Mouse (Mus musculus) mature B cell (primary cell): Measurements from ENCODE around the gene Lrrc1.

ENCODE experiments used
- in situ Hi-C: fragments of 300-500 bp; cut with MboI; formaldehyde crosslinking; loops from 2 replicates; pipeline ENCODE4 v1.14.3; 2019

The Lrrc1 gene

DNA sequence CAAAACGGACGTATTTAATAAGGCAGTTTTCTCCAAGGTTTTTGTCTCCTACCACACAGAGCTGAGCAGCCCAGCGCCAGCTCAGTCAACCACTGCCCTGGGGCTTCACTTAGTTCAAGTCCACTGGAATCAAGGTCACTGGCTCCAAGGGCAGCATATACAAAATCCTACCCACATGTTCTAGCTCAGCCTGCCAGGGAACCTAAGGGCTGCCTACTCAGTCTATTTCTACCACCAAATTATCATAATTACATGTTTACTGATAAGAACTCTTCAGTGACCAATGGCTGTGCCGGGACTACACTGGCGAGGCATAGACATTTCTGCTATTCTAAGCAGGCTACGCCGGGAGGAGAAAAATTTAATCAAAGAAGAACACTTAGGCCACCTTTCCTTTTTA, 80.8 kb downstream of the Lrrc1 start:
- in situ Hi-C loops, result no loop called here

DNA sequence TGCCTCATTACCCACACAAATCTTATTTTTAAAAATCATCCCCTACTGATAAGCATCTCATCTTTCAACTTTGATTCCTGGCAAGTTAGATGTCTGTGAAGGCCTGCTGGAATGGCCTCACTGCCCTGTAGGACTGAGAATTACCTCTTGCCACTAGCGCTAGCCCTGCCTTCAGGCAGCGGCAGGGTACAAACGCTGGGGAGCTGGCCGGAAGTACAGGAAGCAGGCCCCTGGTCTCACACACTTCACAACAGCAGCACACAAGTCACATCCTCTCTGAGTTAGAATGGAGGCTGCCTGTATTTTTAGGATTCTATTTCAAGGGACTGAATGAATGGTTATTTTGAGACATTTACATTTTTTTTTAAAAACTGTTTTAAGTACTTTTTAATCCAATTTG, 81.5 kb downstream of the Lrrc1 start:
- in situ Hi-C loops, result no loop called here

DNA sequence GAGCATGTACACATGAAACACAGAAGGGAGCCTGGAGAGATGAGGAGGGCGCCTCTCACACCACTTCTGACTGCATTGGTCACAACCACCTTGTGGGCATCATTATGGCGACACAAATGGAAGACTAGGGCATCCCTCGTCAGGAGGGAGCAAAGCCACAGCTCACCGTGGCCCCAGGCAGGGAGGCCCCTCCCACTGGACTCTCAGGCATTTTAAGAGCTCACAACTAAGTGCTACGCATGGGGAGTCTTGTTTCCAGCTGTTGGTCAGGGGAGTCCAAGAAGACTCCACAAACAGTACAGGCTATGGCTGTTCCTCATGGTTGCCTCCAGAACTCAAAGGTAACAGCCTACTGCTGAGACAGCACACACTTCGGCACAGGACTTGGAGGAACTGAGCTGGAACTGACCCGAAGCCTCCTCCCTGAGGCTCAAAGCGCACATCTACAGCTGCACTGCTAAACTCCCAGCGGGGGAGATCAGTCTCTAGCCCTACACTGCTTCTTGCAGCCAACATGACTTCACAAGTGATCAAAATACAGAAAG, 83.2 kb downstream of the Lrrc1 start:
- in situ Hi-C loops, result no loop called here

DNA sequence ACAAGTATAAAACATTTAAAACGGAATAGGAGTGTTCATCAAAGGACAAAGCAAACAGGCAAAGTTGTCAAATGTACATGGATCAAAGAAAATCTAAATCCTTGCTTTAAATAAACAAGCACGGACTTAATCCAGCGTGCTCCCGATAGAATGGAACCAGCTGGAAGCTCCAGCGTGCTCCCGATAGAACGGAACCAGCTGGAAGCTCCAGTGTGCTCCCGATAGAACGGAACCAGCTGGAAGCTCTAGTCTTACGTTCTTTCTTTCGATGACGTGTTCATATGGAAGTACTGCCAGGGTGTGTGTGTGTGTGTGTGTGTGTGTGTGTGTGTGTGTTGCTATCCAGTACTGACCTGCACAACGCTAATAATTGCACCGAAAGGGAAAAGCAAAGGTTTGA, 84.3 kb downstream of the Lrrc1 start:
- in situ Hi-C loops, result no loop called here

DNA sequence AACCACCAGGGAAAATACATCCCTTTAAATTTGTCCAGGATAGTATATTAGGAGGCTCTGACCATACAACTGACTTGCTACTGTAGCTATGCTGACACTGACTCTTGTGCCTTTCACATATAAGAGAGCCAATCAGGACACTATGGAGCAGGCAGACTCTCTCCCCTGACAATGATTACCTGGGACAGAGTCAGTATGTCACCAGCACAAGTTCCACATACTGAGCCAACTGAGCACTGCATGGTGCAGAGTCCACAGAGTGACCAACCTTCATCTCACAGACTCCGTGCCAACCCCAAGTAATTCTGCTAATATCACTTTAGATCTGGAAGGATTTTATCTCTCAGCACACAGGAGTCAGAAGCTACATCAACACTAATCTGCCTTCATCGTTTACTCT, 85.3 kb downstream of the Lrrc1 start:
- in situ Hi-C loops, result no loop called here

DNA sequence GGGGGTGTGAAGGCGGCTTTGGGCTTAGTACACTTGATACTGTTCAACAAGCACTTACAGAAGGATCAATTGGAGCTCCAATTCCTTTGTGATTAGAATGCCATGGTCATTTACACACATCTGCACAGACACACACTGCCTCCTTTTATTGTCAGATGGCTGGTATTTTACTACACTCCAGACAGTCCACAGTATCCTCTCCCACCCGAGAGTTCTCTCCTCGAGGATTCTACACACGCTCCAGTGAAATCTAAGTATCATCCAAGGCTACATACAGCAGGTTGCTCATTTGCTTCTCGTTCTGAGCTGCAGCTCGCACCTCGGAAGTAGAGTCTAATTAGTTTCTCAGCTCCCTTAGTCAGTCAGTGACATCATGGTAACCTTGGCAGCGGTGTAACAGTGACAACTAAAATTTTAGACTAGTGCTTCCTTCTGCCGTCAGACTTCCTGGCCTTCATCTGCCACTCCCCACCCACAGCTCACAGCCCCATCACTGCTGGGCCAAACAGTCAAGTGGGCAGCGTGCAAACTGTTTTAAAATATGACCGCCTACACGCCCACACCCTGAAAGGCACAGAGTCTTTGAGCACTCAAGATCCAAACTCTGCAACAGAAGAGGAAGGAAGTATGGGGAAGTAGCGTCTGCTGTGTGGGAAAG, 88.4 kb downstream of the Lrrc1 start:
- in situ Hi-C loops, result no loop called here

DNA sequence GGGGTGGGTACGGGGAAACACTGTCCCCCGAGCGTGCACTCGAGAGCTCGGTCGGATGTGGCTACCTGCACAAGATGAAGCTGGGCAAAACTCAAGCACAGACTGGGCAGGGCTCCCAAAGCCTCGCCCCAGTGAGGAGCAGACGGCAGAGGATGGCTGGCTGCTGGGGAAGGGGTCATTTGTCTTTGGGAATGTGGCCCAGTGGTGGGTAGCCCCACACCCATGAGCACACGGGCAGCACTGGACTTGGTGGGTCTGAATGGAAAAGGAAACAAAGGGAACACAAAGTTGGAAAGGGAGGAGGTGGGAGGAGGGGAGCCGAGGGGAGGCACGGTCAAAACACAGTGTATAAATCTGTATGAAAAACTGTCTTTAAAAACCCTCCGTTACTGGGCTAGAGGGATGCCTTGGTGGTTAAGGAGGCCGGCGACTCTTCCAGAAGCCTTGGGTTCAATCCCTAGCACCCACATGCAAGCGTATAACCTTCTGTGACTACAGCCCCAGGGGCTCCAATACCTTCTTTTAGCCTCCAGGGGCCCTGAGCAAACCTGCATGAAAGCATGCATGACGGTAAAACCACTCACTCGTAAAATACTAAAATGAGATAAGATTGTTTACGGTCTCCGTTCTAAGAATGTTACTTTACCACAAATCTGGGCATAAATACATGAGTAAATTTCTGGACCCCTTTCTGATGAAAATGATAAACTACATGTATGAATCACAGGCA, 89.1 kb downstream of the Lrrc1 start:
- in situ Hi-C loops, result no loop called here

DNA sequence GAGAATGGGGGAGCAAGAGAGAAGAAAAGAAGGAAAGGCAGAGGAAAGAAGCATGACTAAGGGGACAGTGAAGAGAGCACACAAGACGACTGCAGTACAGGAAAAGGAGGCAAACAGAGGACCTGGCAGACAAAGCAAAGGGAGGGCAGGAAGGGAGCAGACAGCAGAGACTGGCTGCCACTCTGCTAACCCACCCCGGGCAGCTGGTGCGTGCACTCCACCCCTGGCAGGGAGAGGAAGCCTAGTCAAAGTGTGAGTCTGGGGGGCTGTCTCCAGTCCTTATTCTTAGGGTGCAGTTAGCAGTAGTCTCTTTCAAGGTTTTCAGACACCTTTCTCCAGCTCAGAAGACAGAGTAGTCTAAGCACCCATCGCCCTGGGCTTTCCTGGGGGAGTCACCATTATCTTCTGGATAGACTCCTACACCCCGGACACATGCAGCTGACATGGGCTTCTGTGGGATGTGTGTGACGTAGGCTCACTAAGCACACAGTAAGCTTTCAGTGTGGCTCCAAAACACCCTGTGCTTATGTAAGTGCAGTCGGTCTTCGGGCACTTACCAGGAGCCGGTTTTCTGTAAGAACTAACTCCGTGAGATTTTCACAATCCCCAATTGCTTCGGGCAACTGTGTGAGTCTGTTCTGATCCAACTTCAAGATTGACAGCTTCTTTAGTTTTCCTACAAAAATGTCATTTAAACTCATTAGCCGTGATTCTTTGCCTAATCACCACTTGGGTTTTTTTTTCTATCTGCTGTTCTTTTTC, 92.4 kb downstream of the Lrrc1 start:
- in situ Hi-C loops, result no loop called here

DNA sequence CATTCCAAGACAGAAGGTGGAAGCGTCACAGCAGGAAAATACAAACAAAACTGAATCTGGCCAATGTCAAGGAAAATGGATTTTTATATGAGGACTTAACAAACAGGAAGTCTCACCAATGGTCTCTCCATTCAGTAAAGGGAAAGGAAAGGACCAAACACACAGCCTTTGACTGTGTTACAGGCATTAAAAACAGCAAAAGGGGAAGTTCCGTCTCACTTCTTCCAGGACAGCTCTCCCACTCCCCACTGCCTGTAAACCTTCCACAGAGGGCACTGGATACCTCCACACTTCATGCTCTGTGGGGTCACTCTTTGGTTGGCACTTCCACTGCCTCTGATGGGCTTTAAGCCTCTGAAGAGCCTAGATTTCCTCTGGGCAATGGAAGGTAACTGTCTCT, 94.2 kb downstream of the Lrrc1 start:
- in situ Hi-C loops, result no loop called here

DNA sequence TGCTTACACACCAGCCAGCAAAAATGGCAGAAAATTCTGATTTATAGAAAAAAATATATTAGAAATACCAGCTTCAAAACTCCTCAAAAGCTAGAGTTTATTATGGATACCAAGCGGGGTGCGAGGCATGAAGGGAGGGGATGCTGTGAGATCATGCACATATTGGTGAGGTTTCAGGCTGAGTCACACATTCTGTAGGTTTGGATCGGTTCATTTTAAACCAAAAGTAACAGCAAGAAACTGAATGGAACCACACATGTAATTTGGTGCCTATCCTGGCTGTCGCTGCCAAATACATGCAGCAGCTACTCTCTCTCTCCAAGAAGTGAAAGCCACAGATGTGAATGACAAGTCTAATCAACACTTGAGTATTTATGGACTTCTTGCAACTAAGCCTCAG, 99.8 kb downstream of the Lrrc1 start:
- in situ Hi-C loops, result no loop called here

DNA sequence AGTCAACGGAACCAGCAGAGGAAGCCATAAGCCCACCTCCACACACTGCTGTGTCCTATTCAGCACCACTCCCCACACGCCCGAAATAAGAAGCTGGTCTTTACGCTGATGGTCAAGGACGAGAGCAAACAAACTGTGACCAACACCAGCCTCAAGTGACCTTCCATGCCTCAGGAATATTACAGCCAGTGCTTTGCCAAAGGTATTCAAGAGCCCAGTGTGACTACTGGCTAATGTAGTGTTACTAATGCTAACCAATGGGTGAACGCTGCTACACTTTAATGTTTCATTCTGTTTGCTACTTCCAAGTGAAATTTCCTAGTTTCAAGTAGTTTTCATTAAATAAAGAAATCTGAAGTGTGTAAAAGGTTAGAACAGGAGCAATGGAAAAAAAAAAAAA, 105.3 kb downstream of the Lrrc1 start:
- in situ Hi-C loops, result no loop called here

DNA sequence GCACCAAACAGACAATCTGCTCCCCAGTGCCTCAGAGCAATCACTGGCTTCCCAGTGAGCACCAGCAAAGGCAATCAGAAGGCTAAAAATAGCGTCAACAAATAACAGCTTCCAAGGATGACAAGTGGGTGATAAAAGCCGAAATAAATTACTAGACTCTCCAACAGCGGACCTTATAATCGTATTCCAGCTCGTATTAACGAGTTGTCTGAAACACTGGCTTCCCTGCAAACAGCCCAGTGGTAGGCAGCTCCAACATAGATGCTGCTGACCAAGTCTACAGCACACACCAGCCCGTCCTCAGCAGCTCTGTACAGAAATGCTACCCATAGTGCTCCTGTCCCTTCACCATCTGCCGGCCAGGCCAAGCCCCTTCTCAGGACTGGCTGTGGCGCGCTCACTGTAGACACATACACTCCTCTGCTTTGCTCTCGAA, 105.8 kb downstream of the Lrrc1 start:
- in situ Hi-C loops, result no loop called here

DNA sequence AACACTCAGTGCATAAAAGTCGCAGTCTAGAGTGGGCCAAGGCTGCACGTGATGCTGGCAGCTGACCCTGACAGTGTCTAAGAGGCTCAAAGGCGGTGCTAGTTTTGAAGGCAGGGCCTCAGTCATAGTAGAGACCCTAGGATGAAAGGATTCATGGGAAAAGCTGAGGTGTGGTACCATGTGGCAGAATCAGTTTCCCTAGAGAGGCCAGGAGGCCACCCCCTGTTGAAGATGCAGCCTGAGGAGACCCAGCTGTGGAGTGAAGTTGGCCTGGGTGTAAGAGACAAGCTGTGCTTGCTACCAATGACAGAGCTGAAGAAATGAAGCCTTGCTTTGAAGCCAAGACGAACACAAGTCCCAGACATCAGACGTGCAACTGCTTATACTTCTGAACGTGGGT, 107.5 kb downstream of the Lrrc1 start:
- in situ Hi-C loops, result no loop called here

DNA sequence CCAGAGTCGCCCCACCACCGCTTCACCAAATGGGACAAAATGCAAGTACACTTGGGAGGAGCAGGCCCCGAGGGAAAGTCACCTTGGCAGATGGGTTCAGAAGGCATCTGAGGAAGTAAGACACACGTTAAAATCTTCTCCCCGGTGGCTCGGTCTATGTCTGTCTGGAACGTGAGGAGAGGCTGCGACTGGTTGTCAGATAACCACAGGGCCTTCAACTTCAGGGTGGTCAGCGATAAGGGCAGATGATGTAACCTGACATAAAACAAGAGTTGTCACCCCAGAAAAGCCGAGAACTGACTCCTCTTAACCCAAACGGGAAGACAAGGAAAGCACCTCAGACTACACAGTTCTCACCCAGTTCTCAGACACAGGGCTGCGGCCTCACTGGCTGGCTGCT, 109.7 kb downstream of the Lrrc1 start:
- in situ Hi-C loops, result no loop called here

DNA sequence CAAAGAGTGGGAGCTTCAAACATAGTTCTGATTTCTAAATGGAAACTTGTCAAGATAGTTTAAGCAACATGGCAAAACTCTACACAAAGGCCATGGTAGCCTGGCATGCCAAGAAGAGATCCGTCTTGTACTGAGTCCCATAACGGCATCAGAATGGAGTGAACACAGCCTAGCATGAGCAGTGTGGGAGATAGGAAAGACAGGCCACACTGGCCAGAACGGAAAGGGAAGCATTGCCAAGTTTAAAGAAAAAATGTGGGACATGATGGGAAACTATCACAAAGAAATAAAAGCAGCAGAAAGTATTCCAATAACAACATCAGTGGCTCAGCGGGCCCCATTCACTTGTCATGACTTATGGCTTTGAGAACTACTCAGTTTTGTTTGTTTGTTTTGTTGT, 111.2 kb downstream of the Lrrc1 start:
- in situ Hi-C loops, result no loop called here

DNA sequence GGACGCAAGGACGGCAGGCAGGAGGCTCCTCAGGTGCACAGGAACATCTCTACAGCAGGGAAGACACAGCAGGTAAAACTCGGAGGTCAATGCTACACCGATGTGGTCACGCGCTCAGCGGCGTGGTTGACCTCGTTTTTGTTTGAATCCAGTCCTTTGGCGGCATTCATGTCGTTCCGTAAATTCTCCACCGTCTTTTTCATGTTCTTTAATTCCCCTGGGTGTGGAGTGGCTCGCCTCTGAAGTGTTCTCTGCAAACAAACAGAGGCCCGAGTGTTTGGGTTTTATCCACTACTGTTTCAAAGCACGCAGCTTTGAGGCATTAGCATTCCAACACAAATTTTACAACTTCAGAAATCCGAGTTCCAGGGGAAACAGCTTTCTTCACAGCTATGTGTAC, 112.6 kb downstream of the Lrrc1 start:
- in situ Hi-C loops, result no loop called here

DNA sequence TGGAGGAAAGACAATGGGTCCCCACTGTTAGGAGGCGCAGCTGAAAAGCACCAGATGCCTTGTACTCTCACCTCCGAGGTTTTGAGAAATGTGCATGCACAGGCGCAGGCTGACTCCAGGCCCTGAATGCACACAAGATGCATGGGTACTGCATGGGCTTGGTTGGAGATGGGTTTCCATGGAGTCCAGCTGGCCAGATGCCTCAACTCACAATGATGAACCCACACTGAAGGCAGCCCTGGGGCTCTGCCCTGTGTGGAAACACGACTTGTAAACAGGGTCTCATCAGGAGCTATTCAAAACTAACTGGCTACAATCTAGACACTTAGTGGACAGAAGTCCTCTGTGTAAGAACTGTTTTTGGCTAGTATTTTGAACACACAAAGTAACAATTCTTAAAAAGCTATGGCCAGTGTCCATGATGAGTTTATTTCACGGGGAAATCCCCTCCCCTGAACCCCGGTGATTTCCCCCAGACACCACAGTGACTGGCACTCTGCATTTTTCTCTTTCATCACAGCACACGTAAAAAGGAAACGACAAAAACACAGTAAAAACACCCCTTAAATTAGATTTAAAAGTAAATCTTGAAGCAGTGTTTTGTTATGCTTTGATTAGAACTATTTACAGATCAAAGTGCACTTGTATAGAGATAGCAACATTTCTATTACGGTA, 114.1 kb downstream of the Lrrc1 start:
- in situ Hi-C loops, result no loop called here

DNA sequence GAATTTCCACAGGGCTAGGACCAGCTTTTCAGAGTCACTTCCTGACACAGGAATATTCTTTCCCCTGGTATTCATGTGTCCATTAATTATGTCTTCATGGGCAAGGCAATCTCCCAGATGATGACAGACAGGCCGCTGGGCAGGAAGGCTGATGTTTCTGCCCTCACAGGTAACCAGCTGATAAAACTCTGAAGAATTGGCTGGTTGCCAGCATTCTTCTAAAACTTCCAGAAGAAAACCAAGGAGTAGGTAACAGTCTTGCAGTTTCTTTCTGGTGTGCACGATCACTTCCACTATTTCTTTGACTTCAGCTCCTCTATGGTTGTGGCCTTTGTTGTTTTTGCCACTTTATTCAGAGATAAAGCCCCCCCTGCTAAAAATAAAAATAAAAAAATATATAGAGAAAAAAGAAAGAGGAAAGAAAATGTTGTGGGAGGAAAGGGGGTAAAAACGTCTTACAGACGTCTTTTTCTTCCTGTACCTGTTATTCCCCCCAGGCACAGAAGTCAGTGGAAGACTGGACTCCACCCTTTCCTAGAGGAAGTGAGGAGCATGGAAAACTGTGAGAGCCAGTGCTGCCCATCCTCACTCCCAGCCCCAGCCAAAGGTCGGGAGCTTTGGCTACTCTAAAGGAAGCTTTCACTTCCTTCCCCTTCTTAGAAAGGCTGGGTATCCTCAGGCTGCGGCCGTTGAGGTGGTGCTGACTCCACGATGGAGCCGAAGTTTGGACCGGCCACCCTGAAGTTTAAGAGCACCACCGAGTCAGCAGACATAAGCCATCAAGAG, 115.2 kb downstream of the Lrrc1 start:
- in situ Hi-C loops, result no loop called here

DNA sequence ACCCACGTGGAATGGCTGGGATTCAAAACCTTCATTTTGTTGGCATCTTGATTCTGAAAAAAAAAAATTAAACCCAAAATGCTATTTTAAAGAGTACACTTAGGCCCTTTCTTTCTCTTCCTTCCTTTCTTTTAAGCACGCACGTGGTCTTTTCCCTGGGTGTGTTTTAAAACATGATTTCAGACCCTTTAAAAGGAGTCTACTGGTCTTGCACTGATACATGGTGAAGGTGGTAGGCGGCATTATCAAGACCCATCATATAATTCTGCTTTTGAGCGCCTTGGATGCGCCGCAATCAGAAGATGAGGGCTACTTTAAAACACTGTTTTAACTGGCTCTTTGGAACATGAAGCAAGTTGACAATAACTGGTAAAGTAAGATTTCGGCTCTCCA, 115.9 kb downstream of the Lrrc1 start:
- in situ Hi-C loops, result no loop called here

DNA sequence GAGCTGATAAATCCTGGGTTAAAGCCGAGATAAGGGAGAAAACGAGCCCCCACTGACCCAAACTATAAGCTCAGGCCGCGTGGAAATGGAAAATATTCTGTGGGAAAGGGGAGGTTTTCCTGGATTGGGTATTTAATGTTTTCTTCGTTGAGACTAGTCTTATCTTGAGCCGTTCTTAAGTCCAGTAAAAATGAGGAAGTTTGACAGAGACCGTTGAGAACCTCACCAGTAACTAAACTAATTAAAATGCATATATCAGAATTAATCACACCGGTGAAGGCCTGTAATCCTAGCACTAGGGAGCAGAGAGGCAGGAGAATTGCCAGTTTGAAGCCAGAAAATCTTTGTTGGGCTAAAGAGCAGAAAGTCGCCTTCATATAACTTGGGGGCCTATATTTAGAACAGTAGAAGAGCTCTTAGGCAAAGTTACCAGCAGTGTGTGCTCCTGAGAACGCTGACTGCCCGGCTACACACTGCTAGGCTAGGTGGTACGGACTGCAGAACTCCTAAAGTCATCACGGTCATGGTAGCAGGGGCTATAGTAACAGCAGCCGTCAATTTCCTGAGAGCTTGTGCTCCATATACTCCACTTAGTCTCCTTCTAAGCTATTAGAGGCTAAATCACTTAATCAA, 116.4 kb downstream of the Lrrc1 start:
- in situ Hi-C loops, result no loop called here
